Mouse (Mus musculus) inflammation-experienced regulatory T-cells, adult 16 weeks (primary cell): Measurements from ENCODE around the gene Htr1b. TPM values are rescaled to one million over a fixed set of nuclear protein-coding genes. Genes with fewer than 3 reads are reported as not detected.

Experiments used
- polyA plus RNA-seq: library from polyadenylated mRNA; unstranded; fragments of 100-300 nt; shearing (Covaris generic); gene quantifications from one replicate; pipeline ENCODE4 v1.2.1, GENCODE M21; 2017

The Htr1b gene
- polyA plus RNA-seq, result not detected

DNA sequence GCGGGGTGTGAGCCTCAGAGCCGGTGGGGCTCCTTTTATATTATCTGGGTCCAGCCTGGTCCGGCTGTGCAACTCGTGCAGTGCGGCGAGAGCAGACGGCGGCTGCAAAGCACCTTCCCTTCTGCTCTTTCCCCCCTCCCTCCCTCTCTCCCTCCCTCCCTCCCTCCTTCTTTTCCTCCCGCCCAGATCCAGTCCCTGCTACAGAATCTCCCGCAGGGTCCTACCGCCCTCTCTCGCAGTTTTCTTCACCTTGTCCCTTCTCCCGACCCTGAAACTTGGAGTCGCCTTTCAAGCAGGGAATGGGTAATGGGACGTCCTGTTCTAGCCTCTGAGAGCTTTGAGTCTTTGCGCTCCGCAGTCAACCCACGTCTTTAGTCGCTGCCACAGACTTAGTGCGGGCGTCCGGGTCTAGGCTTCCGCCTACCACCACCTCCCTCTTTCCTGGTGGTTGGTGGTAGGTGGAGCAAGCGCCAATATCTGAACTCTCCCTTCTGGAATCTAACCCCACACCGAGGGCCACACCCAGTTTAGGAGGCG is at the start of gene Htr1b:
Gene Htr1b, minus strand, starts transcription at position 392 of the 537 bp plus-strand sequence.

Other genes with a start within 250 kb of the Htr1b start
- 0.62 TPM for gene Mei4, start 229.8 kb upstream of the Htr1b start, polyA plus RNA-seq